Mouse (Mus musculus) liver, postnatal 0 days (tissue): ENCODE measurements around the gene Gm49387. TPM values are rescaled to one million over a fixed set of nuclear protein-coding genes. Genes with fewer than 3 reads are reported as not detected.

ENCODE experiments used
- ATAC-seq: fragments of 200-750 bp; cut with Nextera tagmentation; 2 replicates; pipeline ENCODE4 v1.8.0; 2017; ENCODE audit warnings: mild to moderate bottlenecking, moderate library complexity
- DNase-seq: peaks from one replicate; pipeline ENCODE4 v3.0.0-alpha.2; 2016
- H3K27ac ChIP-seq: fragments of 300-500 bp; sonication (generic); 2 replicates; pipeline ENCODE4 v1.5.1; 2014; ENCODE audit warnings: antibody characterized with exemption, moderate library complexity, mild to moderate bottlenecking, low read depth
- H3K27me3 ChIP-seq: fragments of 300-500 bp; sonication (generic); 2 replicates; pipeline ENCODE4 v1.6.1; 2014; ENCODE audit warnings: low read length, control low read depth, mixed read lengths; ENCODE audit not compliant: insufficient read depth
- H3K36me3 ChIP-seq: fragments of 300-500 bp; sonication (generic); replicated peaks from 2 replicates; pipeline ENCODE4 v1.6.1; 2014; ENCODE audit warnings: mild to moderate bottlenecking, control low read depth, low read length, moderate library complexity, mixed read lengths; ENCODE audit not compliant: insufficient read depth
- H3K4me1 ChIP-seq: fragments of 300-500 bp; sonication (generic); 2 replicates; pipeline ENCODE4 v1.6.1; 2014; ENCODE audit warnings: antibody characterized with exemption, mild to moderate bottlenecking, control low read depth; ENCODE audit not compliant: insufficient read depth
- H3K4me2 ChIP-seq: fragments of 300-500 bp; sonication (generic); 2 replicates; pipeline ENCODE4 v1.6.1; 2014; ENCODE audit warnings: low read depth, mild to moderate bottlenecking, low read length, moderate library complexity, mixed read lengths
- H3K4me3 ChIP-seq: fragments of 300-500 bp; sonication (generic); 2 replicates; pipeline ENCODE4 v1.5.1; 2014; ENCODE audit warnings: low read depth, low read length
- H3K9ac ChIP-seq: fragments of 300-500 bp; sonication (generic); replicated peaks from 2 replicates; pipeline ENCODE4 v1.6.1; 2014; ENCODE audit warnings: mild to moderate bottlenecking, moderate library complexity
- H3K9me3 ChIP-seq: fragments of 300-500 bp; sonication (generic); 2 replicates; pipeline ENCODE4 v1.6.1; 2016; ENCODE audit warnings: mild to moderate bottlenecking, control low read depth, low read length, mixed read lengths
- CTCF ChIP-seq: sonication (generic); IDR thresholded peaks from 2 replicates; pipeline ENCODE4 v1.5.1; 2016; ENCODE audit warnings: antibody characterized with exemption, low read depth
- EP300 ChIP-seq: IDR thresholded peaks from 2 replicates; pipeline ENCODE4 v1.6.1; 2016; ENCODE audit warnings: antibody characterized with exemption, low read depth, mild to moderate bottlenecking
- WGBS: fragments of 180-500 bp; shearing (Covaris S2); extraction: QIAGEN DNeasy Blood & Tissue Kit; methylation state at CpG from one replicate; pipeline ENCODE4 v1.1.7; 2014; ENCODE audit not compliant: insufficient replicate concordance; 5-methylcytosine and 5-hydroxymethylcytosine counted together
- polyA plus RNA-seq: library from polyadenylated mRNA; unstranded; fragments of >200 nt; fragmentation: Nextera tagmentation; extraction: Ambion mirVana; gene quantifications from 2 replicates; pipeline ENCODE4 v1.2.1, GENCODE M21; 2015

Gene Gm49387
- polyA plus RNA-seq, 1 experiment from 2014 or later = 3.9 TPM

GRCm38 (mm10) chr14:31510322-31510721 lies 130.4 kb downstream of the Gm49387 start:
- TF ChIP-seq EP300 (no peak), CTCF (no peak)
- Histone ChIP-seq H3K4me2 (no peak overlapping the region), H3K27me3 (no peaks in the 10 kb centered on the region), H3K36me3 (peaks cover 43% of the 10 kb centered on the region), H3K9me3 (no peaks in the 10 kb centered on the region), H3K9ac (no peak overlapping the region), H3K4me3 (no peak overlapping the region), H3K4me1 (peaks cover 6% of the 10 kb centered on the region; the same call in 1 of the 2 replicates), H3K27ac (no peak overlapping the region)
- WGBS = 79% methylated on average over 3 of the region's 3 CpGs
- ATAC-seq (0 out of 2 replicates have a peak, but pooled peaks have one; percentile 21), DNase-seq (no peak)

GRCm38 (mm10) chr14:31509911-31510310 lies 130.8 kb downstream of the Gm49387 start:
- 96% methylated on average over 2 of the region's 2 CpGs for WGBS
- H3K36me3 ChIP-seq = peaks cover 48% of the 10 kb centered on the region
- H3K4me2 ChIP-seq = no peak overlapping the region
- H3K4me1 ChIP-seq = peaks cover 6% of the 10 kb centered on the region; the same call in 1 of the 2 replicates
- no peaks in the 10 kb centered on the region for H3K27me3 ChIP-seq
- no peak overlapping the region for H3K27ac ChIP-seq
- TF ChIP-seq EP300 = no peak
- TF ChIP-seq CTCF = no peak
- DNase-seq (peak; percentile 61), ATAC-seq (peak; percentile 47; the same call in 1 of the 2 replicates)
- H3K9ac ChIP-seq = no peak overlapping the region
- no peaks in the 10 kb centered on the region for H3K9me3 ChIP-seq
- H3K4me3 ChIP-seq = no peak overlapping the region

- WGBS = 95% methylated on average over 6 of the region's 6 CpGs
- Histone ChIP-seq H3K4me2 (no peak overlapping the region), H3K9me3 (no peaks in the 10 kb centered on the region), H3K36me3 (peaks cover 82% of the 10 kb centered on the region), H3K27ac (no peak overlapping the region), H3K27me3 (no peaks in the 10 kb centered on the region), H3K9ac (no peak overlapping the region), H3K4me3 (no peak overlapping the region), H3K4me1 (peaks cover 6% of the 10 kb centered on the region; the same call in 1 of the 2 replicates)
- ATAC-seq = no peak
- no peak for DNase-seq
- no peak for TF ChIP-seq CTCF
- no peak for TF ChIP-seq EP300
Measured at GRCm38 (mm10) chr14:31506456-31506855, 134.2 kb downstream of the Gm49387 start.

- ATAC-seq = no peak
- Histone ChIP-seq H3K4me2 (no peak overlapping the region), H3K36me3 (peaks cover 94% of the 10 kb centered on the region), H3K4me1 (no peaks in the 10 kb centered on the region), H3K27ac (no peak overlapping the region), H3K4me3 (no peak overlapping the region), H3K9ac (no peak overlapping the region), H3K9me3 (no peaks in the 10 kb centered on the region), H3K27me3 (no peaks in the 10 kb centered on the region)
- DNase-seq = no peak
- TF ChIP-seq CTCF (no peak), EP300 (no peak)
- WGBS = 92% methylated on average over 13 of the region's 13 CpGs
Measured at GRCm38 (mm10) chr14:31503406-31503805, 137.3 kb downstream of the Gm49387 start.

Other genes starting within 250 kb of the Gm49387 start
- gene Sh3bp5, start 204.8 kb downstream of the Gm49387 start, polyA plus RNA-seq = 29.7 and 31.8 TPM in 2 replicates
- gene Eaf1, start 146.5 kb downstream of the Gm49387 start, polyA plus RNA-seq = 9.6 and 11.4 TPM in 2 replicates
- gene Mettl6, start 145.8 kb downstream of the Gm49387 start, polyA plus RNA-seq = 23.6 and 26.1 TPM in 2 replicates
- 0.29 and 0.52 TPM in 2 replicates for gene Colq, start 49.5 kb downstream of the Gm49387 start, polyA plus RNA-seq
- gene Btd, start 150 bp upstream of the Gm49387 start, polyA plus RNA-seq = 40.3 and 44.1 TPM in 2 replicates
- 310 and 342 TPM in 2 replicates for gene Hacl1, start 408 bp upstream of the Gm49387 start, polyA plus RNA-seq
- gene Ankrd28, start 189.8 kb upstream of the Gm49387 start, polyA plus RNA-seq = 3.2 TPM in 2 replicates